Mouse (Mus musculus) monocyte, adult 5-6 weeks (primary cell): ENCODE data around the gene Cnnm3. TPM values are rescaled to one million over a fixed set of nuclear protein-coding genes. Genes with fewer than 3 reads are reported as not detected.
A peak's percentile ranks its signal among the peaks of the same experiment; 100 is the strongest.

Source experiments
- ATAC-seq: fragments of 153-309, 156-312 bp; replicated peaks from 2 replicates; pipeline ENCODE4 v1.8.0; 2017; ENCODE audit warnings: mild to moderate bottlenecking; ENCODE audit not compliant: low TSS enrichment, insufficient number of reproducible peaks, severe bottlenecking, poor library complexity, low FRiP score
- total RNA-seq: library from RNA; stranded (forward); fragments of 200-1000, 200-491, 200-594 nt; gene quantifications from 3 replicates; pipeline ENCODE4 v1.2.3, GENCODE M21; 2017

The Cnnm3 gene
- total RNA-seq, result 3.9 to 11.4 TPM (median 6.2 TPM) in 3 replicates

- ATAC-seq, result peak; percentile 90
These were observed at the start of gene Cnnm3 for GRCm38 (mm10) chr1:36511289-36512021. Gene Cnnm3, plus strand, starts transcription at chr1:36511867.

DNA sequence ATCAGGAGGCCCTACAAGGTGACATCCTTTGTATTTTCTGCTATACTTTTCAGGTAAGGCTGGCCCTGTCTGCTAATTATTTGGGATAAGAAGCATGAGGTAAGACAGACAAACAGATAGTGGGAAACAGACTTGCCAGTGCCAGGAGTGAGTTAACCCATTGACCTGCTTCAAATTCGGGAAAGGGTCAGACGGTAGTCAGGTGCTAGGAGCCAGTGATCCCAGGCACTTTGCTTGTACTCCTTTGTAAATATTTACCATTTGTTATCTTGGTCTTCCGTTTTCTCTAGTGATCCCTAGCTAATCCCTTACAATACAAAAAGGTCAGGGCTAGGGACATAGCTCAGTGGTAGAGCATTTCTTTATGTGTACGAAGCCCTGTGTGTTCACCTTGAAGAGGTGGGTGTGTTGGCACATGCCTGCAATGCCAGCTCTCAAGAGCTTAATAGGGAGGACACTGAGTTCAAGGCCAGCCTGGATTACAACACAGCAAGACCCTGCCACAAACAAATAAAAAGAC lies 46.0 kb upstream of the Cnnm3 start:
- no peak for ATAC-seq

DNA sequence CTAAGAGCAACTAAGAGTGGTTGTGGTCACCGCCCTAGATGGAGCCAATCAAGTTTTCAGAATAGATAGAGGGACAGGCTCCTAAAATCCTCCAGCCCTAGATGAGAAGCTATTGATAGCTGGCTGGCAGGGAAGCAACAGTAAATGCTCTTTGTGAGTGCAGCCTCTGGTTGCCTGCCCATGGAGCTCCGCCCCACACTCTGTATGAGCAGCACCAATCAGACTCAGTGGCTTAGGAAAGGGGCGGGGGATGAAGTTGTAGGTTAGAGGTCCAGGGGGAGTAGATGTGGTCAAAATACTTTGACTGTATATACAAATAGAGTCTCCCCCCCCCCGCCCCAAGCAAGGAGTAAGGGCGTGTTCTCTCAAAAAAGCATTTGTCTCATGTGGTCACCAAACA lies 44.2 kb upstream of the Cnnm3 start:
- ATAC-seq, result no peak

- no peak for ATAC-seq
These were observed 41.7 kb upstream of the Cnnm3 start for GRCm38 (mm10) chr1:36469811-36470444.

- ATAC-seq, result peak; percentile 56
These were observed 40.2 kb upstream of the Cnnm3 start, which contains the start of gene Cnnm4 for GRCm38 (mm10) chr1:36471181-36472105. Gene Cnnm4, plus strand, starts transcription at chr1:36471620.

DNA sequence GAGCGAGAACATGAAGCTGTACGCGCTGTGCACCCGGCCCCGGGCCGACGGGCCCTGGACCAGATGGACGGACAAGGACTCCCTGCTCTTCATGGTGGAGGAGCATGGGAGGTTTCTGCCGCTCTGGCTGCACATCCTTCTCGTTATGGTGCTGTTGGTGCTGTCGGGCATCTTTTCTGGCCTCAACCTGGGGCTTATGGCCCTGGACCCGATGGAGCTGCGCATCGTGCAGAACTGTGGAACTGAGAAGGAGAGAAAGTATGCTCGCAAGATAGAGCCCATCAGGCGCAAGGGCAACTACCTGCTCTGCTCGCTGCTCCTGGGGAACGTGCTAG lies 39.6 kb upstream of the Cnnm3 start:
- ATAC-seq, result peak; percentile 2; the same call in 1 of the 2 replicates

DNA sequence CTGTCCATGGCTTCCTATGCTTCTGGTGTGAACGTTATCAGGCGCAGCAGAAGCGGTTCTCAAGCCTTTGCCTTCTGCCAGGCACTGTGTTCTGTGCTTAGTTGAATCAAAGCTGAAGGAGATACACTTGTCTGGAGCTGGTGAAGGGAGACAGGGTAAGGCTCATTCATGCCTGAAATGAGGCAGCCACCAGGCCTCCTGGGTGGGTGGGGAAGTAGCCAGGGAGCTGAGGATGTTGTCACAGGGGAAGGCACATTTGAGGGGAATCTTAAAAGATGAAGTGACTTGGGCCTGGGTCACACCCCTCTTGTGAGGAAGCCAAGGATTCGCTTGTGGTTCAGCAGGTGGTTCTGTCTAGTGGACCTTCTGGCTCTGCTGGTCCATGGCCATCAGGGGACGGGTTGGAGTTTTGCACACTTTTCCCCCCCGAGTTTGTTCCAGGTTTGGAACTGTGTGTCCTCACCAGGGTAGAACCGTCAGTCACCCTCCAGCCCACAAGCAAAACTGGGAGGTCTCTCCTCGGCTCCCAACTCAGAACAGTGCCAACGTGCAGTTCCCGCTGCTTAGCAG lies 38.4 kb upstream of the Cnnm3 start:
- no peak for ATAC-seq

DNA sequence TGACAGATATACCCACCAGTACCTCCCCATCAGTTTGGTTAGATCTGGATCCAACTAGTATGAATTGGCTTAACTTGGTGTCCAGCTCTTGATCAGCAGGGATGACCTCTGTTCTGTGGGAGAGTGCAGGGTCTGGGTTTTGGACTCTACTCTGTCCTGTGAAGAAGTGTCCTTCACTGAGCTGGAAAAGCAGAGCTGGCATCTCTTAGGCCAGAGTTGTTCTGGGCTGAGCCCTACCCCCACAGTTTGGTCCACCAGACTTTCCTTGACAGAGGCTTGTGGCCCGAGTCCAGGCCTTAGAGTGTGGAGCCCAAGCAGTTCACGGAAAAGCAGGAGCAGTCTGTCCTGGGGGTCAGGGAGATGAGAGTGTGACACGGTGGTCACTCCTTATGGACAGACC lies 37.0 kb upstream of the Cnnm3 start:
- no peak for ATAC-seq

DNA sequence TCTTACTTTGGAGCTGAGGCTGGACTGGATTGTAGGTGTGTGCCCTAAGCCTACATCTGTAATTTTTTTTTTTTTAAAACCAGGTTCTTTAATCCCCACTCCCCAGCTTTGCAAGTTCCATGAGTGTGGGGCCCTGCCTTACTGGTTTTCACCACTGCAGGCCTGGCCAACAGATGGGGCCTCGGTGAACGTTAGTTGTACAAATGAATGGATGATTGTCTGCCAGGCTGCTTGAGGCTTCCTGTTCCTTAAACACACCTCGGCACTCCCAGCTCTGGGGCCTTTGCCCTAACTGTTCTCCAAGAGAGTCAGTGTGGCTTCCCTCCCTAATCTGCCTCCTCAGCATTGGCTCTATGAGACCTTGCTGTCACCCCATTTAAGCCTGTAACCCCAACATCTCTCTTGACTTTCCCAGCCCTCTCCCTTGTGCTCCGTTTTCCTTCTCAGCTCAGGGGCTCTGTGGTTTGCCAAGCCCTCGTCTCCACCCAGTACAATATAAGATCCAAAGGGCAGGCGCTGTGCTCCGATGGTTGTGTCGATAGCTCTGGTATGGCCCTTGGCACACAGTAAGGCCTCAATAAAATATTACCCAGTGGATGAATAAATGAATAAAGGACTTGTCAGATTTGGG lies 36.1 kb upstream of the Cnnm3 start:
- no peak for ATAC-seq

DNA sequence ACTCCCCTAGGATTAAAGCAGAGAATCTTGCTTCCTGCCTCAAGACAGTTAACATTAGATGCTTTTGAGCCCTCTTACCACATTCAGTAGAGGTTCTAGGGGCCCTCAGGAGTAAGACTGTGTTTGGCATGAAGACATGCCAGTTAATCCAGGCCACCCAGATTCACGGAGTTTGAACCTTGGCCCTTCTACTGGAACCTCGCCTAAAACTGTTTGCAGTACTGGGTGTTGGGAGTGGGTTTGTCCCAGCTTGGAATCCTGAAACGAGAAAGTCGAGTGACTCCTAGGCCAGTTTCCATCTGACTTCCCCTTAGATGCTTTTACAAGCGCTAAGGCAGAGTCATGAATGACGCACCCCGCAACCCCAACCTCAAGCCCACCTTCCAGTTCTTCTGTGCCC lies 35.2 kb upstream of the Cnnm3 start:
- no peak for ATAC-seq

DNA sequence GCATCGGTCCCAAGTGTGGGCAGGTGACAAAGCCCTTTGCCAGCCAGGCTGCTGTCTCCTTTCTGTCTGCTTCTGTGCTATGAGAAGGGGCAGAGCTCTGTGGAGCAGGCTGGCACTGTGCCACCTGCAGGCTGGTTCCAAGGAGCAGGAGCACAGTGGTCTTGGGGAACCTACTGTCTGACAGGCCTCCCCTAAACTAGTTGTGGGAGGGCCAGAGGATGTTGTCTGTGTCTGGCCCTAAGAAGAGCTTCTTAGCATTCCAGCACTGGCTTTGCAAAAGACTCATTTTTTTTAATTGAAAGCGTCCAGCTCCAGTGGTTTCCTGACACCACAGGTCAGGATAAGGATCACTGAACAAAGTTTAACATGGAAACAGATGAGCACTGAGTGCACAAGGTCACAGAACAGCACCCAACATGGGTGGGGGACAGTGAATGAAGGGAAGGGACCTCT lies 33.3 kb upstream of the Cnnm3 start:
- ATAC-seq, result no peak

DNA sequence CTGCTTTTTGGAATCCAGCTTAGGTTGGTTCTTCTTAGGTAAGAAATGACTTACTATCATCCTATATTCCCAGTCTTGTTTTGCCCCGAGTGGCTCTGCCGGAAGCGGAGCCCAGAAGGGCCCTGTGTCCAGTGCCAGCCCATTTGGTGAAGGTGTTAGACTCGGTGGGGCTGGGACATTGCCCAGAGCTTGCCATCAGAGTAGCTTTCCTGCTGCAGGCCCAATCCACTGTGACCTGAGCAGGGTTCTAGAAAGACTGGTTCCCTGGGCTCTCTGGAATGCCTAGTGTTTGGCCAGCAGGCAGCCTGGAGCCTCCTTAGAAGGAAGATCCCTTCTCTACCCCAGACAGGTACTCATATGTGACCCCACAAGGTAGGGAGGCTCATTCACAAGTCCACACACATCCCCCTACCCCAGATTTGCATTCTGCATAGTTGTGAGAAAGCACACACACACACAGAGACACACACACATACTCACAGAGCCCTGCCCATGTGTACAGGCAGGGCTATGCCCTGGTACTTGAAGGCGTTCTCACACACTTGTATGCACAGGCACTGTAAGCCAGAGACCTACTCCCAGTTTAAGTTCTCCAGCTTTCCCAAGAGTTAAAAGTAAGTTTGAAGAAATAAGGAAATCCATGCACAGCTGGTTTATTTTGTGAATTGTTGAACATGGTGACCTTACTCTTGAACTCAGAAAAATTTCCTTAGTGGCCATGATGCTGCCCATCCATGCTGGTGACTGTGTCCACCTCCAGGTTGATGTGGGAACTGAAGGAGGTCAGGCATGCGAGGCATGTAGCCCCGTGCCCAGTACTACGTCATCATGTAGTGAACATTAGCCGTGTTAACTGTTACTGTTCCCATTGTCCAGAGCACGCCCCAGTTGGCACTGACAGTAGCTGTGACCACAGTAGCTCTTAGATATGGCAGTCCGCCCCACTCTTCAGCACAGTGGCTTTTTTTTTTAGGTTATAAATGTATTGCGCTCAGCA lies 31.5 kb upstream of the Cnnm3 start:
- no peak for ATAC-seq

DNA sequence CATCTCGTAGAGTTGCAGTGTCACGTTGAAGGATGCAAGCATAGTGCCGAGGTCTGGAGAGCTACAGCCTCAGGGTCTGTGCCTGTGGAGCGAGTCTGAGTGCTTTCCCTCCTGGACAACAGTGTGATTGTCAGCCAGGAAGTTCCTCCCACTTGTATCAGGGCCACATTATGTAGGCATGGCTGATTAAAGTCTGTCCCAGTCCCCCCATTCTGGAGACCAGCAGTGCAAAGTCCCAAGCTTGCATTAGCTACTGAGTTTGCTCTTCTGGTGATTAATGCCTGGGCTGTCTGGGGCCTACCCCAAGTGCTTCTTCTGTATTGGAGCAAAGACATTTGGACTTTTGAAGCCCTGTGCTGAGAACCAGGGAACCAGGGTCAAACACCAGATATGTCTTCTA lies 27.8 kb upstream of the Cnnm3 start:
- ATAC-seq, result no peak

DNA sequence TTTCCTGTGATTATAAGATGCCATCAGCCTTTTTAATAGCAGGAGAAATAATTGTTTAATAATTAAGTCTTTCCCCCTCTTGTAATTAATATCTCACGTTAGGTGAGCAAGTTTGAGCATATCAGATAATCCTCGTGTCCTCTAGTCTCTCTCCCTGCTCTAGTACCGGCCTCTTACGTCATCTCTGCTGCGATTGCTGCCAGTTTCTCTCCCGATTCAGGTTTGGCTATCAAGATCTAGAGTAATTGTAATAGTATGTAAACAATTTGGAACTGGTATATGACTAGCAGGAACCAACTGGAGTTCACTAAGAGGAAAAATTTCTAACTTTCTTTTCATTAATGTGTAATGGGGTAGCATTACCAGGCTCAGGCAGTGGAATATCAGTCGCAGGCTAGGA lies 26.6 kb upstream of the Cnnm3 start:
- ATAC-seq, result no peak

DNA sequence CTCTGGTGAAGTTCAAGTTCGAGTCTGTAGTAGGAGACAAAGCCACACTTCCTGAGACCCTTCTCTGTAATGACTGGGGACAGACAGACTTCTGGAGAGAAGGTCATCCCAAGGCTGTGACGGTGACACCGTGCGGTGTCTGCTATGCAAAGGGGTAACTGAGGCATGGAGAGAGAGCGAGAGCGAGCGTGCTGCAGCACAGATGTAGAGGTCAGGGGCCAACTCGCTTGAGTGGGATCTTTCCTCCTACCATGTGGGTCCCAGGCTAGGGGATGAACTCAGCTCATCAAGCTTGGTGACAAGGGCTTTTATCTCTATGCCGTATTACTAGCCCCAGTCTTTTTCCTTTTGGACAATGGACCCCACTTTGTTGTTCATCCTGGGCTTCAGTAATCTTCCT lies 24.6 kb upstream of the Cnnm3 start:
- ATAC-seq, result no peak

- ATAC-seq, result no peak
These were observed 22.0 kb upstream of the Cnnm3 start for GRCm38 (mm10) chr1:36489661-36490060.

DNA sequence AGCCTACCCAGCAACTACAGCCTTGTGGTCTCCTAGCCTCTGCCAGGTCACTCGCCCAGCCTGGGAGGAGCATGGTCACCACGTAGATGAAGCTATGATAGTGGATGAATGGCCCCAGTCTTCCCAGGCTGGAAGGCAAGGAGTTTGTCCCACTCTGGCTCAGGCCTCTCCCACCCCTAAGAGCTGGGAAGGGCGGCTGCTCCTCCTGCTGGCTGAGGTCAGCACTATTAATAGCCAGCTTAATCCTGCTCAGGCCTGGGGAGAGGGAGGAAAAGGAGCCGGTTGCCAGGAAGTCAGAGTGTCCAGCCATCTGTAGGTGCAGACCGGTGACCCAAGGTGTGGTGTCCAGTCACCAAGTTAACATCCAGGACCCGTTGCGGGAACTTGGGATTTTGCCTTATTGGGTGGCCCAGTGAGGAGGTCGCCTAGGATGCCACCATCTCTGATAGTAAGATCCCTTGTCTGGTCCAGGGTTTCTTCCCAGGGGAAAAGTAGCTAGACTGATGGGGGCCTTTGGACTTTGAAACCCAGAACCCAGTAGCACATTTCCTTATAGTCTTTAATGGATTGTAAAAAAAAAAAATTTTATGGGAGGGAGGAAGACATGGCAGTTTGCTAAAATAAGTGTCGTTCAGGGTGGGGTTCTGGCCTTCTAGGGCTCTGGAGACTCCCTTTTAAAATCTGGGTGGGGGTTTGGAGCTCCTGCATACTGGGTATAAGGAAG lies 19.1 kb upstream of the Cnnm3 start:
- no peak for ATAC-seq
